Mouse (Mus musculus): ENCODE measurements around the gene Lcn2. TPM values are rescaled to one million over a fixed set of nuclear protein-coding genes. Genes with fewer than 3 reads are reported as not detected.

Gene Lcn2
- total RNA-seq, 2 experiments from 2014 or later = 1.7 to 3.4 TPM

- DNase-seq (ENCODE audit: extremely low spot score in 1 of 2, low spot score in 2 of 2) = peak in 1 of 2 experiments; percentile 78
- intact Hi-C loops (cut with DNase I) = no loop called here
Measured at GRCm38 (mm10) chr2:32352151-32353006, 35.7 kb downstream of the Lcn2 start, which contains the start of gene Ciz1. TSS of gene Ciz1 (plus strand) at chr2:32352327.

DNA sequence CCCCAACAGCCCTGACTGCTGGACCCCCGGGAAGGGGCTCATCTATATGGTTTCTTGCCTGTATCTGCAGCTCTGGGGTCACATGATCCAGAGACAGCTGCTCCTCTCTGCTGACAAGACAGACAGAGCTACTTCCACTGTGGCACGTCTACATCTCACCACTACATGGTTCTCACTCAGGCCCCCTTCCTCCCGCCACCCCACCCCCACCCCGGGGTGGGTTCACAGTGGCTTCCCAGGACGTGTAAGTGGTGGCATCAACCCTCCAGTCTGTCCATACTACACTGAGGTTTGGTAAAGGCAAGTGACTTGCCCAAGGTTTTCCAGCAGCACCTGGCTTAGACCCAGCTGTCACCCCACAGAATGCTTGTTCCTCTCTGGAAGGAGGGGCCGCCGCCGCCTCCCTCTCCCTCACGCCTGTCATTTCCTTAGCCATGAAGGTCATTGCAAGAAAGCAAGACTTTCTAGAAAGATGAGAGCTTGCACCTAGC lies 36.5 kb downstream of the Lcn2 start:
- no peak for DNase-seq (ENCODE audit: extremely low spot score in 1 of 2, low spot score in 2 of 2)
- intact Hi-C loops (cut with DNase I) = no loop called here

DNA sequence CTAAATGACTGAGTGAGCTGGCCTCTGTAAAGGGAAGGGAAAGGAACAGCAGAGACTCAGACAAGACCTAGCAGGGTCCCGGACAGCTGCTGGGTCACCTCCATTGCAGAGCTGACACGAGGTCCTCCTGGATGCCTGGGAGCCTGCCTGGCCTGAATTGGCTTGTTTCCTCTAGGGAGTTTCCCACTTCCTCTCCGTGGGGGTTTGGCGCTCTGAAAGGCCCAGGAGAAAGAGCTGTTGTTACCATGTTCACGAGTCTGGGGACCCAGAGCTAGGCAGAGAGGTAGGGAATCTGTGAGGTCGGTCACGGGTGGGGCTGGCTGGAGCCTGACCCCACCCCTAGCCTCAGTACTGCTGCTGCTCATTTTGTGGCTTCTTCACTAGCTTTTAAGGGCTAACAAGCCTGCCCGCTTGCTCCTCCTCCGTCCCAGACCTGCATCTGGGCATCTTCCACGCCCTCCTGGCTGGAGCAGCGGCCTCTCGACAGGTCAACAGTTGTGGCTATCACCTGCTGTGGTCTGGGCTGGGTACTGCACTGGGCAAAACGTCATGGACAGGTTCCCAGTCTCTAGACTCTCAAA lies 37.5 kb downstream of the Lcn2 start:
- intact Hi-C loops (cut with DNase I) = no loop called here
- peak in 1 of 2 experiments; percentile 64 for DNase-seq (ENCODE audit: extremely low spot score in 1 of 2, low spot score in 2 of 2)

DNA sequence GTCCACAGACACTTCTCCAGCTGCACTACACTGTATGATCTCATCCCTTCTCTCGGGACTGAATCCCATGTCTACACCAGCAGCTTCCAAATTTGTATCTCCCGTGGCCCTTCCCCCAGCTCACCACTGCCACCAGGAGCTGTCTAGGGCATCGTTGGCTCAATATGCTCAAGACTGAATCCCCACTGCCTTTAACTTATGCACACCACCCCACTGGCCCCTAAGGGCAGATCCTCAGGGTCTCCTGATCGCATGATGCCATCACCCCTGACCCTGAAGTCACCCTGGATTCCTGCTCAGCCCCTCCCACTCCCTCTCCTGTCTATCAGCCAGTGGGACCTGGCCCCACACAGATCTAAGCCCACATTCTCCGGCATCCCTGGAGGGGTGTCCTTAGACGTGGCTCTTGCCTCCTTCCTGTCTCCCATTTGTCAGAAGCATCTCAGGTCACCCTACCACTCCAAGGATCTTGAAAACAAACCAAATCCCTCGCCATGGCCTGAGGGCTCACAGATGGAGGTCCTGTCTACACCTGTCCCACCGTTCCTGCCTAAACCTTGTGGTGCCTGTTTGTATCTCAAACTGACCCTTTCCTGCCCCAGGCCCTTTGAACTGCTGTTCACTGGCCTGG lies 38.3 kb downstream of the Lcn2 start:
- intact Hi-C loops (cut with DNase I) = no loop called here
- no peak for DNase-seq (ENCODE audit: extremely low spot score in 1 of 2, low spot score in 2 of 2)

- intact Hi-C loops (cut with DNase I) = no loop called here
- DNase-seq (ENCODE audit: extremely low spot score in 1 of 2, low spot score in 2 of 2) = no peak
Measured at GRCm38 (mm10) chr2:32348311-32348710, 39.7 kb downstream of the Lcn2 start.

GRCm38 (mm10) chr2:32347019-32347418 lies 41.0 kb downstream of the Lcn2 start:
- intact Hi-C loops (cut with DNase I) = no loop called here

GRCm38 (mm10) chr2:32344598-32345321 lies 43.3 kb downstream of the Lcn2 start:
- no peak for DNase-seq (ENCODE audit: extremely low spot score in 1 of 2, low spot score in 2 of 2)
- intact Hi-C loops (cut with DNase I) = no loop called here

More at GRCm38 (mm10) chr2:32347019-32347418, 41.0 kb downstream of the Lcn2 start:
- no peak for DNase-seq (ENCODE audit: extremely low spot score in 1 of 2, low spot score in 2 of 2)

GRCm38 (mm10) chr2:32344056-32344455 lies 44.0 kb downstream of the Lcn2 start:
- intact Hi-C loops (cut with DNase I) = no loop called here
- DNase-seq (ENCODE audit: extremely low spot score in 1 of 2, low spot score in 2 of 2) = peak in 1 of 2 experiments; percentile 53

GRCm38 (mm10) chr2:32343351-32343671 lies 44.7 kb downstream of the Lcn2 start:
- no peak for DNase-seq (ENCODE audit: extremely low spot score in 1 of 2, low spot score in 2 of 2)
- intact Hi-C loops (cut with DNase I) = no loop called here

DNA sequence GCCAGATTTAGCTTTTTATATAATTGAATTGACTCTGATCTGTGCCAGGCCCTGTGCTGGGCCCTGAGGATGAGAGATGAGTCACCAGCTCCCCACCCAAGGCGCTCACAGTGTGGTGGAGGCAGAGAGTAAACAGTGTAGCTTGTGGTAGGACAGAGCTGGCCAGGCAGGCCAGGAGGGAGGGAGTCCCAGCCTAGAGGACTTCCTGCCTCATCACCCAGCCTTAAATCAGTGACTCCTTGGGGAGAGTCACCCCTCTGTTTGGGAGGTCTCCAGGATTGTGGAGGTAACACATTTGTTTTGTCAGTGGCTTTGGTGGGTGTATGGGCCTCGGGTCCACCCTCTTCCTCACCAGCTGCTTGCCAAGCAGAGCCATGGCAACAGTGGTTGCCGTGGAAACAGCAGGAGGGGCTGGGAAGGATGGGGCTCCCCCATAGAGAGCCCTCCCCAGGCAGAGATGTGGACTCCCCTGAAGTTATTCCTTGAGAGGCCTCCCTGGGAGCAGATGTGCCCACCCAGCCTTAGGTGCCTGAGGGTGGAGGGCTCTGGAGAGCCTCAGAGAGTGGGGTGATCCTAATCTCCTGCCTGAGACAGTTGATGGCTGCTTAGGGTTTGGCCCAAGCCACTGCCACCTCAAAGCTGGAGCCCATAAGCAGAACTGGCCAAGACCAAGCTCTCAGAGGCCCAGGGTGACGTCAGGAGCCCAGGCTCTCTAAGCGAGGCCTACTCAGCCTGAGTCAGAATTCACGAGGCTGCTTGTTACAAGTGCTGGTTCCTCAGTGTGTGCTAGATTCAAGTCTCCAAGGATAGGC lies 45.3 kb downstream of the Lcn2 start:
- intact Hi-C loops (cut with DNase I) = no loop called here
- peak in 1 of 2 experiments; percentile 64 for DNase-seq (ENCODE audit: extremely low spot score in 1 of 2, low spot score in 2 of 2)

GRCm38 (mm10) chr2:32342039-32342438 lies 46.0 kb downstream of the Lcn2 start:
- no peak for DNase-seq (ENCODE audit: extremely low spot score in 1 of 2, low spot score in 2 of 2)
- intact Hi-C loops (cut with DNase I) = no loop called here

DNA sequence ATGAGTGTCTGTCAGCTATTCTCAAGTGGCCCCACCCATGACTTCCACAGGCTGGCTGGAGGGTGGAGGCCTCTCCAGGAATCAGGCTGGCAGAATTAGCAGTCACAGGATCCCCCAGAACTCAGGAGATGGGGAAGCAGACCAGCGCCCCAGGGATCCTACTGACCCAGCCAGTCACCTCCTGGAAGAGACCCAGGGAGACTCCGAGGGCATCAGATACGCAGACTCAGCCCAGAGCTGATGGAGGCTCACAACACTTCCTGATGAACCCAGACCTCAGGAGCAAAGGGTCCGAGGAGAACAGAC lies 46.5 kb downstream of the Lcn2 start:
- intact Hi-C loops (cut with DNase I) = no loop called here
- peak in 1 of 2 experiments; percentile 26 for DNase-seq (ENCODE audit: extremely low spot score in 1 of 2, low spot score in 2 of 2)

GRCm38 (mm10) chr2:32340836-32341633 lies 47.0 kb downstream of the Lcn2 start:
- intact Hi-C loops (cut with DNase I) = no loop called here
- DNase-seq (ENCODE audit: extremely low spot score in 1 of 2, low spot score in 2 of 2) = peak in 1 of 2 experiments; percentile 31

DNA sequence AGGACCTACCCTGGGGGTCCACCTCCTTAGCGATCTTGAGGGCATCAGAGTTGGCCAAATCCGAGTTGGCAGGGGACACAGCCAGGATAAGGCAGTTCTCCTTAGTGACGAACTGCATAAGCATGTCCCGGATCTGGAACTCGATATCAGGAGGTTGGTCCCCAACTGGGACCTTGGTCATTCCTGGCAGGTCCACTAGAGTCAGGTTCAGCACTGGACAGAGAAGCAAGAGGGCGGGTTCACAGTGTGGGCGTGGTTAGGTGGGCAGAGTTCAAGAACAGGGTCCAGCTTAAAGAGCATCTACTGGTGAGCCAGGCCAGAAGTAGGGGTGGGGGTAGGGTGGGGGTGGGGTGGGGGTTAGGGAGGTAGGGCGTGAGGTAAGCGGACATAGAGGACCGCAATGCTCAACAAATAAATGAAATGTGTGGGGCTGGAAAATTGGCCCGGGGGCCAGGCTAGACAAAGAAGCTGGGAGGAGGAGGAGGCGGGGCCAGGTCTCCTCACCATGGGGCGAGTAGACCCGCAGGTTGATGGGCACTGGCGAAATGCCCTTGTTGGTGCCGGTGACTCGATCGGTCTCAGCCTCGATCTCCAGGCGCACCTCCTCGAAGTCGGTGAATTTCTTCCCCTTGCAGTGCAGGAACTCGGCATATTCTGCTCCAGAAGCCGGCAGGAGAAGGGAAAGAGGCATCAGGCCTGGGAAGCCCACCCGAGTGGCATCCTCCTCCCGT lies 48.0 kb downstream of the Lcn2 start:
- intact Hi-C loops (cut with DNase I) = no loop called here

DNA sequence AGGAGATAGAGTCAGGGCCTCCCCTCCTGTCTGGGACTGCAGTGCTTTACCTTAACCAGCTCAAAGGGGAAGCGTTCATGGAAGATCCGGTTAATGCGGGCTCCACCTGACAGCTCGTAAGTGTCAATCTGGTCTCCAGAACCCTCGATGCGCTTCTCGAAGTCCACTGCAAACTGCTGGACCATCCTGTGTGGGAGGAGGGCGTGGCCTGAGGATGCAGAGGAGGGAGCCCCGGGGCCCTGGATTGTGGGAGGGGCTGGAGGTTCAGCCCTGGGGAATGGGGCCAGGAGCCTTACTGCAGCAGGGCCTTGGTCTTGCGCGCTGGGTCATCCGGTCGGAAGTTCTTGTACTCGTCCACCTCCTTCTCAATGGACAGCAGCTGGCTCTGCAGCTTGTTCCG lies 52.2 kb downstream of the Lcn2 start:
- DNase-seq (ENCODE audit: extremely low spot score in 1 of 2, low spot score in 2 of 2) = peak in 1 of 2 experiments; percentile 41
- intact Hi-C loops (cut with DNase I) = no loop called here

More for the DNA sequence above, 48.0 kb downstream of the Lcn2 start:
- peak in 1 of 2 experiments; percentile 45 for DNase-seq (ENCODE audit: extremely low spot score in 1 of 2, low spot score in 2 of 2)
